Mouse (Mus musculus) layer of hippocampus, postnatal 14 days (tissue): Measurements from ENCODE around the gene Zfp768. TPM values are rescaled to one million over a fixed set of nuclear protein-coding genes. Genes with fewer than 3 reads are reported as not detected.

Source experiments
- DNase-seq, 2 experiments: peaks; one replicate each; pipeline ENCODE4 v3.0.0; 2021 to 2022; ENCODE audit warnings: low spot score in 2 of 2, mixed read lengths in 1 of 2
- total RNA-seq, 2 experiments: library from RNA; stranded (reverse); gene quantifications; 2 replicates each; pipeline ENCODE4 v1.2.3; 2021

Gene Zfp768
- total RNA-seq, 2 experiments from 2014 or later: 12.4 to 12.8 TPM

- DNase-seq: no peak
These were observed 37.0 kb downstream of the Zfp768 start for GRCm38 (mm10) chr7:127308431-127308830.

GRCm38 (mm10) chr7:127297586-127298193 is 47.7 kb downstream of the Zfp768 start:
- DNase-seq: no peak

- DNase-seq: no peak
These were observed 48.4 kb downstream of the Zfp768 start for GRCm38 (mm10) chr7:127296786-127297555.

- no peak for DNase-seq
These were observed 49.3 kb downstream of the Zfp768 start, which contains the start of gene Itgal for GRCm38 (mm10) chr7:127296098-127296497. Gene Itgal (plus strand): TSS chr7:127296260.

Other genes starting within 250 kb of the Zfp768 start
- gene Qprt, start 223.4 kb downstream of the Zfp768 start, total RNA-seq: under 1 TPM; 0.19 to 0.76 TPM
- under 1 TPM; 0.65 to 0.95 TPM for gene Spn, start 207.8 kb downstream of the Zfp768 start, total RNA-seq
- 10 to 100 TPM; 75.1 to 77.0 TPM for gene Cd2bp2, start 149.5 kb downstream of the Zfp768 start, total RNA-seq
- 10 to 100 TPM; 93.6 to 97.3 TPM for gene Tbc1d10b, start 137.1 kb downstream of the Zfp768 start, total RNA-seq
- gene Mylpf, start 136.7 kb downstream of the Zfp768 start, total RNA-seq: 1 to 10 TPM; 1.0 to 1.5 TPM
- 10 to 100 TPM; 17.8 to 18.1 TPM for gene Zfp553, start 112.5 kb downstream of the Zfp768 start, total RNA-seq
- gene Sept1, start 112.5 kb downstream of the Zfp768 start, total RNA-seq: 1 to 10 TPM; 6.9 to 8.6 TPM
- 10 to 100 TPM; 55.5 to 57.2 TPM for gene Zfp771, start 101.3 kb downstream of the Zfp768 start, total RNA-seq
- 10 to 100 TPM; 27.9 to 31.1 TPM for gene Dctpp1, start 84.9 kb downstream of the Zfp768 start, total RNA-seq
- 10 to 100 TPM; 47.4 to 50.6 TPM for gene Sephs2, start 71.5 kb downstream of the Zfp768 start, total RNA-seq
- gene Itgal, start 49.3 kb downstream of the Zfp768 start, total RNA-seq: under 1 TPM; 0.32 to 0.57 TPM
- 1 to 10 TPM; 5.3 to 6.0 TPM for gene Zfp747, start 30.5 kb upstream of the Zfp768 start, total RNA-seq
- 1 to 10 TPM; 2.7 to 3.2 TPM for gene 9130019O22Rik, start 41.6 kb upstream of the Zfp768 start, total RNA-seq
- 1 to 10 TPM; 6.1 to 7.4 TPM for gene E430018J23Rik, start 48.0 kb upstream of the Zfp768 start, total RNA-seq
- 1 to 10 TPM; 3.4 to 4.2 TPM for gene Zfp764, start 61.2 kb upstream of the Zfp768 start, total RNA-seq
- gene Zfp688, start 76.5 kb upstream of the Zfp768 start, total RNA-seq: 10 to 100 TPM; 10.6 to 10.7 TPM
- gene Zfp689, start 103.6 kb upstream of the Zfp768 start, total RNA-seq: 1 to 10 TPM; 7.3 to 8.1 TPM
- 10 to 100 TPM; 29.4 to 31.3 TPM for gene Prr14, start 114.0 kb upstream of the Zfp768 start, total RNA-seq
- gene Fbrs, start 133.6 kb upstream of the Zfp768 start, total RNA-seq: 10 to 100 TPM; 62.9 to 66.8 TPM
- gene Srcap, start 166.4 kb upstream of the Zfp768 start, total RNA-seq: 100 to 1,000 TPM; 104 to 115 TPM
- gene Gm42715, start 174.0 kb upstream of the Zfp768 start, total RNA-seq: 10 to 100 TPM in 1 of 2 experiments, 1 to 10 TPM in 1; 9.8 to 11.0 TPM
- gene Tmem265, start 215.8 kb upstream of the Zfp768 start, total RNA-seq: 1 to 10 TPM in 1 of 2 experiments, under 1 TPM in 1; 0.94 to 2.2 TPM
- gene Phkg2, start 227.8 kb upstream of the Zfp768 start, total RNA-seq: 10 to 100 TPM; 79.5 to 83.7 TPM
- 10 to 100 TPM in 1 of 2 experiments, 1 to 10 TPM in 1; 9.3 to 12.4 TPM for gene Ccdc189, start 243.0 kb upstream of the Zfp768 start, total RNA-seq
- 10 to 100 TPM; 69.9 to 72.1 TPM for gene Rnf40, start 243.2 kb upstream of the Zfp768 start, total RNA-seq